Mouse (Mus musculus): ENCODE data around the gene Zfp933.

DNA sequence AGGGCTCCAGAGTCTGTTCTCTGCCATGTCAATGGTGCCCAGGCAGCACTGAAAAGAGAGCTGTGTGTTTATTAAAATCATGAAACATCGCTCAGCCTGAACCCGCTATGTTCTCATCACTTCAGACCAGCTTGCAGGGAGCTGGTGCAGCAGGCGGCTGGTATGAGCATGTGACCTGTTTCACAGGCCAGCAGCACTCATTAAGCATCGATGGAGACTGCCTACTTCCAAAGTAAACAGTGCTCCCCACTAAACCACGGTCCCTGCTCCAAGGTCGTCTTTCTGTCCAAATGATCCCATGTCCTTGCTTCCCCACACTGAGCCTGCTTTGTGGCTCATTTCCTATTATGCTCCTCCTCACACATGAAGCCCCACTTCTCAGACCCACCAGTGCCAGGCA lies 42.2 kb upstream of the Zfp933 start:
- no peak for TF ChIP-seq EP300 (IDR thresholded peaks at IDR 0.05; ENCODE audit: low read depth)
- no peak for TF ChIP-seq CTCF (IDR thresholded peaks at IDR 0.05; ENCODE audit: low read depth)
